Mouse (Mus musculus): ENCODE measurements around the gene Purb. TPM values are rescaled to one million over a fixed set of nuclear protein-coding genes. Genes with fewer than 3 reads are reported as not detected.
A peak's percentile ranks its signal among the peaks of the same experiment; 100 is the strongest.

Purb gene
- polyA plus RNA-seq, 1 experiment from 2014 or later: 32.1 TPM

DNA sequence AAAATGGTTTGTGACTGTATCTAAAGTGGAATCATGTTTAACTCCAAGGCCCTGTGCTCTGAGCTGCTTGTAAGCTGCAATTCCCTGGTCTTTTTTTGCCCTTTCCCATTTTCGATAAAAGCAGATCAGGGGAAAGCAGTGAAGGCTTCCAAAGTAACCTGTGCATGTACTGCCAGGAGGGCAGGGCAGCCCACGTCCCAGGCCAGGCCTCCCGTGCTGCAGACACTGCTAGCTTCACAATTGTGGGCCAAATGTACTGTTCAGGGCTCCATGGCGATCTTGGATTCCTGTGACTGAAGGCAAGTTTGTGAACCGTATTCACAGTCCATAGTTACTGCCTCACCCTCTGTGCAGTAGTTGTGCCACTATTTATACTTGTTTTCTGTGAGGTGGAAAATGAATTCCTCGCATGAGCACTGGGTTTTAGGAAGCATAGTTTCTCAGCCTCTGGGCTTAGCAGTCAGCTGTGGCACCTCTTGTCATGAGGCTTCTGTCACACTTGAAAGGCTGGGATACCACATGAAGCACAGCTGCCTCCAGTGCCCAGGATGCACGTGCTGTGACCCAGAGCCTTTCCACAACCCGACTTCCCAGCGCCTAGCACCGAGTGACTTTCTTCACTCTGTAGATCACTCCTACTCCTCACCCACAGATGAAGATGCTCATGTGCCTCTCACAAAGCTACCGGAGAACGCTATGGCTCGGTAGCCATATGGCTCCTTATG lies 5.1 kb upstream of the Purb start:
- 77% methylated on average over 13 of the region's 13 CpGs for WGBS
- Histone ChIP-seq H3K4me2 (replicated peaks) (no peak overlapping the region), H3K9ac (no peak overlapping the region), H3K9me3 (no peaks in the 10 kb centered on the region), H3K4me1 (no peaks in the 10 kb centered on the region), H3K27me3 (no peaks in the 10 kb centered on the region), H3K36me3 (no peaks in the 10 kb centered on the region), H3K4me3 (no peak overlapping the region), H3K27ac (no peak overlapping the region)
- ATAC-seq (ENCODE audit: low FRiP score, low read depth): no peak

DNA sequence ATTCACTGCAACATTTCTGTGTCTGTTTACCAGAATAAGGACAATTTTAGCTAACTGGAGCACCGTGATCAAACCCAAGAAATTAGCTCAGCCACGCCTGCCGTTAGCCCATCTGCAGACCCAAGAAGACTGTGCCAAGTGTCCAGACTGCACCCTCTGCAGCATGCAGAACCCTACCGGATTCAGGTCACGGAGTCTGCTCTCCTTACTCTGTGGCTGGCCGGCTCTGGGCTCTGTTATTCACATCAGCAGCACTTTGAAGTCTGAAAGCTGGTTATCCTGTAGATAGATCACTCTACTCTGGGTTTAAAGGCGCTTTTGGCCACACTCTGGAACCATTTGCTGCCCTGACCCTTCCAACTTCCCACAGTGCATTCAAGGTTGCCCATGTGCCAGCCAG lies 4.5 kb upstream of the Purb start:
- H3K36me3 ChIP-seq: no peaks in the 10 kb centered on the region
- H3K4me3 ChIP-seq: no peak overlapping the region
- no peak overlapping the region for H3K27ac ChIP-seq
- H3K27me3 ChIP-seq: no peaks in the 10 kb centered on the region
- ATAC-seq (ENCODE audit: low FRiP score, low read depth): no peak
- H3K4me1 ChIP-seq: no peaks in the 10 kb centered on the region
- H3K4me2 ChIP-seq (replicated peaks): no peak overlapping the region
- WGBS: 59% methylated on average over 7 of the region's 7 CpGs
- no peak overlapping the region for H3K9ac ChIP-seq
- H3K9me3 ChIP-seq: no peaks in the 10 kb centered on the region

DNA sequence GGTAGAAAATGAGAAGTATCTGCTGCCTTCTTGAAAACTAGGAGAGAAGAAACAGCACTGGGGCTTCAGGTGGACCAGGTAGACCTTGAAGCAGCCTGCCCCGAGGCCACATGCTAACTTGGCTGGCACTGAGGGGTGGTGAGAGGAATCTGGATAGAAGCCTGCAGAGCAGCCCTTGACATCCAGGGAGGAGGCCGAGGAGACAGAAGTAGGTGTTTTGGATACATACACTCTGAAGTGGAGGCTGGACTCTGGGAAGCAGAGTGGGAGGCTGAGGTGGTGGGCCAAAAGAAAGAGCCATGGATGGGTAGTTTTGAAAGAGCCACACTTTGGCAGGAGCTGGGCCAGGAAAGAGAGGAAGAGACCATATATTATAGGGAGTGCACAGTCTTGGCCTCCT lies 3.5 kb upstream of the Purb start:
- H3K4me1 ChIP-seq: peaks cover 3% of the 10 kb centered on the region
- no peak overlapping the region for H3K27ac ChIP-seq
- no peaks in the 10 kb centered on the region for H3K27me3 ChIP-seq
- WGBS: 78% methylated on average over 2 of the region's 2 CpGs
- H3K4me3 ChIP-seq: no peak overlapping the region
- H3K9me3 ChIP-seq: no peaks in the 10 kb centered on the region
- no peak overlapping the region for H3K4me2 ChIP-seq (replicated peaks)
- no peak for ATAC-seq (ENCODE audit: low FRiP score, low read depth)
- H3K36me3 ChIP-seq: no peaks in the 10 kb centered on the region
- H3K9ac ChIP-seq: no peak overlapping the region

DNA sequence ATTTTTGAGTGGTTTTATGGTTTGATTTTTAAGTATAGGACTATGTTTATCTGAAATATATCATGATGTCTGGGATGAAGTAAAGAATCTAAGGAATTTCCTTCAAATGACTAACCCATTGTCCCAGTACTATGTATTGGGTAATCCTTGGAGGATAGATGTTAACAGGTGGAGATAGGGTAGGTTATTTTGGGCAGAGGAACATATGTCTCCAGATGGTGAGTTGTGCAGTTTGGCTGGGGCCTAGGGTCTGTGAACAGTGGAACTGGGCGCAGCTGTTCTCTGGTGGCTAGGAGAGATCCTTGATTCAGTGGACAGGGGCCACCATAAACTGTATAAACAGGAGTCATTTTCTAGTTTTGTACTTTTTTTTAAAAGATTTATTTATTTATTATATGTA lies 1.6 kb upstream of the Purb start:
- H3K4me3 ChIP-seq: no peak overlapping the region
- no peak for ATAC-seq (ENCODE audit: low FRiP score, low read depth)
- WGBS: 90% methylated on average over 1 of the region's 1 CpGs

DNA sequence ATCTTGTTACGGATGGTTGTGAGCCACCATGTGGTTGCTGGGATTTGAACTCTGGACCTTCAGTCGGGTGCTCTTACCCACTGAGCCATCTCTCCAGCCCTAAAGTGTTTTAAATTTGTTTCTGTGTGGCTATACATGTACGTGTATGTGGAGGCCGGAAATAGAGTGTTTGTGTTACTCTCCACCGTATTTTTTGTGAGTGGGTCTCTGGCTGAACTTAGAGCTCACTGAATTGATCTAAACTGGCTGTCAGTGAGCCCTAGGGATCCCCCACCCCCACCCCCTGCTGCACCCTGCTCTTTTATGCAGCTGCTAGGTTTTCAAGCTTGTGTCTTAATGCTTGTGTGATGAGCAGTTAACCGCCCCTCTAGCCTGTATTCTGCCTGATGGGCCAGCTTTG lies 1.2 kb upstream of the Purb start:
- Histone ChIP-seq H3K4me2 (replicated peaks) (no peak overlapping the region; the same call in none of the 2 replicates), H3K27ac (no peak overlapping the region), H3K27me3 (no peaks in the 10 kb centered on the region), H3K4me3 (no peak overlapping the region), H3K9me3 (no peaks in the 10 kb centered on the region), H3K9ac (no peak overlapping the region), H3K4me1 (peaks cover 22% of the 10 kb centered on the region), H3K36me3 (no peaks in the 10 kb centered on the region)
- ATAC-seq (ENCODE audit: low FRiP score, low read depth): no peak
- 82% methylated on average over 6 of the region's 6 CpGs for WGBS

More for the DNA sequence above, 1.6 kb upstream of the Purb start:
- peaks cover 18% of the 10 kb centered on the region for H3K4me1 ChIP-seq
- H3K9ac ChIP-seq: no peak overlapping the region
- no peak overlapping the region for H3K27ac ChIP-seq
- no peak overlapping the region for H3K4me2 ChIP-seq (replicated peaks)
- no peaks in the 10 kb centered on the region for H3K27me3 ChIP-seq
- no peaks in the 10 kb centered on the region for H3K9me3 ChIP-seq
- no peaks in the 10 kb centered on the region for H3K36me3 ChIP-seq

DNA sequence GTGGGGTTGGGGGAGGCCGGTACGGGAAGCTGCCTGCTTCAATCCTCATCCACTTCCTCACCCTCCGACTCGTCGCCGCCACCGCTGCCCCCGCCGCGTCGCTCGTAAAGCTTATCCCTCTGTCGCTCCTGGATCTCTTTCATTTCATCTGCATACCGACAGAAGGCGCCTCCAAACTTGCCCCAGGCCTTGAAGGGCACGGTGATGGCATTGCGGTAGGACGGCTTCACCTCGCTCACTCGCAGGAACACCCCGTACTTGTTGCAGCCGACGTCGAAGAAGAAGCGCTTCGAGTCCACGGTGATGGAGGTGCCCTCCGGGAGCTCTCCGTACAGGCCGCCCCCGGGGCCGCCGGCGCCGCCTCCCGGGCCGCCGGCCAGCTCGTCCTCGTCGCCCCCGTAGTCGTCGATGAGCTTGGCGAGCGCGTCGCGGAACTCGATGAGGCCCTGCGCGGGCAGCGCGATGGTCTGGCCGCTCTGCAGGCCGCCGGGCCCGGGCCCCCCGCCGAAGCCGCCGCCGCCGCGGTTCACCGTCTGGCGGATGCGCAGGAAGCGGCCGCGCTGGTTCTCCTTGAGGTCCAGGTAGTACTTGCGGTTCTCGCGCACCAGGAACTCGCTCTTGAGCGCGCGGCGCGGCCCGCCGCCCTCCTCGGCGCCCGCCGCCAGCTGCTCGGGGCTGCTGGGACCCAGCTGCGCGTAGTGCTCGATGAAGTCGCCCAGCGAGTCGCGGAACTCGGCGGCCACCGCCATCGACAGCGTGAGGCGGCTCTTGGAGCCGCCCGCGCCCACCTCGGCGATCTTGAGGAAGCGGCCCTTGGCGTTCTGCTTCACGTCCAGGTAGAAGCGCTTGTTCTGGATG lies 614 bp downstream of the Purb start:
- Histone ChIP-seq H3K9ac (peak overlapping the region; percentile 98), H3K4me2 (replicated peaks) (peak overlapping the region; percentile 78), H3K4me1 (peaks cover 38% of the 10 kb centered on the region), H3K4me3 (peak overlapping the region; percentile 98), H3K9me3 (no peaks in the 10 kb centered on the region), H3K27me3 (no peaks in the 10 kb centered on the region), H3K27ac (peak overlapping the region; percentile 97), H3K36me3 (peaks cover 5% of the 10 kb centered on the region; the same call in 1 of the 2 replicates)
- under 1% methylated on average over 100 of the region's 109 CpGs for WGBS
- ATAC-seq (ENCODE audit: low FRiP score, low read depth): peak; percentile 37

DNA sequence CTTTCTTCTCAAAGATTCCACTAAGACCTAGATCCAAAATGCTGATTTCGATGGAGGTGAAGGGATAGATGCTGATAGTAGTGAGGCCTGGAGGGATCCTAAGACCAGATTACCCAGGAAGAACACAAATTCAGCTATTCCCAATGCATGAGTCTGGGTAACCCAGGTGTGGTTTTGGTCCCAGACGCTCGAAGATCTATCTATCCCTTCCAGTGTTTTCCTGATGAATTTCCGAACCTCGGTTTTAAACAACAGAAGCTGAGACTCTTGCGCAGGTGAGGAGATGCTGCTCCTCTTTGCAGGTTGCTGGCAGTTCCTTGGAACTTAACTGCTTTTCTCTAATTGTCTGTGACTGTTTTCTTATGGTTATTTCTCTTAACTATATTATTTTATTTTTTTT lies 1.3 kb downstream of the Purb start:
- ATAC-seq (ENCODE audit: low FRiP score, low read depth): no peak
- Histone ChIP-seq H3K9ac (peak overlapping the region; percentile 98), H3K27me3 (no peaks in the 10 kb centered on the region), H3K4me3 (peak overlapping the region; percentile 98), H3K9me3 (no peaks in the 10 kb centered on the region), H3K4me1 (peaks cover 41% of the 10 kb centered on the region), H3K36me3 (peaks cover 5% of the 10 kb centered on the region; the same call in 1 of the 2 replicates), H3K27ac (peak overlapping the region; percentile 97; the same call in 1 of the 2 replicates), H3K4me2 (replicated peaks) (peak overlapping the region; percentile 78)
- WGBS: 36% methylated on average over 6 of the region's 6 CpGs

DNA sequence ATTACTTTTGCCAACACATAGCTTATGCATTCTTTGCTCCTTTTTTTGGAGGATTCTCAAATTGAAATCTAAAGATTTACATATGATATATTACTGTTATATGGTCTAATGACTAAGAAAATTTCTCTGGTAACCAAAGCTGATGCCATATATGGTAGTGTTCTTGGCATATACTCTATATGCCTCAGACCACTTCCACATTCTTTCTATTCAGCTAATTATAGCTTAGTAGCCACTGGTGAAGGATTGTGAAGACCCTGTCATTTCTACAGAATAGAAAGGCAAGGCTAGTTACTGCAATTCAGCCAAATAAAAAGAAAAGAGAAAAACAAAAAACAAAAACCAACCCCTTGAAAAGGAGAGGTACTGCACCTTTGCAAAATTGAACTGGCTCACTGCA lies 3.6 kb downstream of the Purb start:
- Histone ChIP-seq H3K27ac (no peak overlapping the region), H3K9ac (peak overlapping the region; percentile 62), H3K36me3 (peaks cover 16% of the 10 kb centered on the region), H3K4me1 (peaks cover 52% of the 10 kb centered on the region), H3K27me3 (no peaks in the 10 kb centered on the region), H3K4me2 (replicated peaks) (peak overlapping the region; percentile 71), H3K9me3 (no peaks in the 10 kb centered on the region), H3K4me3 (peak overlapping the region; percentile 40)
- ATAC-seq (ENCODE audit: low FRiP score, low read depth): no peak

DNA sequence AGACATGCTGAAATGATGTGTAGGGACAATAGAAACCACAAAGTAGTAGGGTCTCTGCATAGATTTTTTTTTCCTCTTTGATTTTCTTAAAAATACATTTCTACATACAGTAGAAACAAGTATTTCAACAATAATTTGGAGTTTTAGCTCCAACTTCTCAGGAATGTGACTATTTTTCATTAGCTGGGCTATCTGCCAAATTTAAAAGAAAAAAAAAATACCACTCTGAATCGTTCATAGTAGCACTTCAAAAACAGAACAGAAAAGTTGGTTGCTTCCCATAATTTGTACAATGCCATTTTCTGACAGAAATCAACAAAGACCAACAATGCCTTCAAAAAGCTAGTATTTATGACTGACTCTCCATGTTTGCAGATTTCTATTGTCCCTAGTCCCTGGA lies 4.2 kb downstream of the Purb start:
- no peaks in the 10 kb centered on the region for H3K27me3 ChIP-seq
- H3K4me3 ChIP-seq: peak overlapping the region; percentile 40
- H3K9ac ChIP-seq: peak overlapping the region; percentile 62
- no peaks in the 10 kb centered on the region for H3K9me3 ChIP-seq
- ATAC-seq (ENCODE audit: low FRiP score, low read depth): no peak
- WGBS: 4% methylated on average over 1 of the region's 1 CpGs
- 0 out of 2 replicates have a peak overlapping the region, but pooled peaks have one; percentile 48 for H3K27ac ChIP-seq
- H3K36me3 ChIP-seq: peaks cover 22% of the 10 kb centered on the region
- peak overlapping the region; percentile 71 for H3K4me2 ChIP-seq (replicated peaks)
- H3K4me1 ChIP-seq: peaks cover 52% of the 10 kb centered on the region

DNA sequence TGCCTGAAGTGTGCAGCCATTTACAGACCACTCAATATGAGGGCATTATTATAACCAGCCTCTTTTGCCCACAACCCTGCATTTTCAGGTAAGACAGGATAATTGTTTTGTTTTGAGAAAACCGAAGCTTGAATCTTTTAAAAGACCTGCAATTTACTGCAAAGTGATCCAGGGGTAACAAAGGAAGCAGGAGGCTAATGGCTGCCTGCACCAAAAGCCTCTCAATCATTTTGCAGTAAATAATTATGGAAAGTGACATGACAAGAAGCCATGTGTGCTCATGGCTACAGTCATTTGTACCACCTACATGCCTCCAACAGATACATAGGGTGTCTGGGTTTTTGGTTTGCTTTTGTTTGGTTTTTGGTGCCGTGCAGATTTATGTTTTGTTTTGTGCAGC lies 4.7 kb downstream of the Purb start:
- ATAC-seq (ENCODE audit: low FRiP score, low read depth): no peak
- H3K27ac ChIP-seq: no peak overlapping the region
- no peaks in the 10 kb centered on the region for H3K27me3 ChIP-seq
- peak overlapping the region; percentile 40 for H3K4me3 ChIP-seq
- 66% methylated on average over 2 of the region's 2 CpGs for WGBS
- no peaks in the 10 kb centered on the region for H3K9me3 ChIP-seq
- H3K4me2 ChIP-seq (replicated peaks): peak overlapping the region; percentile 71
- H3K4me1 ChIP-seq: peaks cover 52% of the 10 kb centered on the region
- peak overlapping the region; percentile 51; the same call in 1 of the 2 replicates for H3K9ac ChIP-seq
- peaks cover 26% of the 10 kb centered on the region for H3K36me3 ChIP-seq

DNA sequence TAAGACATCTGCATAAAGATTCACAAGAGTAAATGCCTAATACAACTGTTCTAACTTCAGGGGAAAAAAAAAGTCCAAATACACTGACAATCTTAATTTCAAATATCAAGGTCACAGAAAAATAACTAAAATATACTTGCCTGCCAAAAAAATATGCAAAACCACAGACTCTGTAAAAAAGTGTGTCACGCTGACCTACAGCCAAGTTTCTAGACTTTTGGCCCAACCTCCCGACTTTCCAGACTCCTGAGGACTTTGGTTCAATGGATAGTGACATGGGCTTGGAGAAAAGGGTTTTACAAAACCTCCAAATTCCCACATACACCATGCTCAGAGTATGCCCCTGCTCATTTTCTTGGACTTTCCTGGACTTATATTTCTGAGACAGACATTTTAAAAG lies 7.2 kb downstream of the Purb start:
- Histone ChIP-seq H3K36me3 (peaks cover 38% of the 10 kb centered on the region), H3K4me2 (replicated peaks) (peak overlapping the region; percentile 21; the same call in 1 of the 2 replicates), H3K27me3 (no peaks in the 10 kb centered on the region), H3K9ac (no peak overlapping the region; the same call in 1 of the 2 replicates), H3K4me1 (peaks cover 42% of the 10 kb centered on the region), H3K4me3 (no peak overlapping the region), H3K9me3 (no peaks in the 10 kb centered on the region), H3K27ac (no peak overlapping the region)
- 79% methylated on average over 2 of the region's 2 CpGs for WGBS
- no peak for ATAC-seq (ENCODE audit: low FRiP score, low read depth)

DNA sequence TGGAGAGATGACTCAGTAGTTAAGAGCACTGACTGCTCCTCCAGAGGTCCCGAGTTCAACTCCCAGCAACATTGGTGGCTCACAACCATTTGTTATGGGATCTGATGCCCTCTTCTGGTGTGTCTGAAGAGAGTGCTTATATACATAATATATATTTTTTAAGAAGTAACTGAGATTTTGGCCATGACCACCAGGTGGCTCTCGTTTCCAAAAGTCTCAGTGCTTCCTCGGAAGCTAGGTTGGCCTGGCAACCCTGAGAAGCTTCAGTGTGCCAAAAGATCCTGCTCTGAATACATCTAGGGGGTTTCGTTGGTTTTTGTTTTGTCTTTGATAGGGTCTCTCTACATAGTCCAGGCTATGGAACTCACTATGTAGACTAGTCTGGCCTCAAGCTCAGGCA lies 10.6 kb downstream of the Purb start:
- H3K27me3 ChIP-seq: no peaks in the 10 kb centered on the region
- 37% methylated on average over 4 of the region's 4 CpGs for WGBS
- H3K4me2 ChIP-seq (replicated peaks): no peak overlapping the region
- peaks cover 14% of the 10 kb centered on the region for H3K4me1 ChIP-seq
- no peak overlapping the region for H3K27ac ChIP-seq
- no peaks in the 10 kb centered on the region for H3K9me3 ChIP-seq
- no peak overlapping the region for H3K9ac ChIP-seq
- H3K4me3 ChIP-seq: no peak overlapping the region
- 0 out of 2 replicates have a peak, but pooled peaks have one; percentile 19 for ATAC-seq (ENCODE audit: low FRiP score, low read depth)
- H3K36me3 ChIP-seq: peaks cover 33% of the 10 kb centered on the region

All from limb, embryonic 13.5 days (tissue).